40 mouse cellular contexts compared by ENCODE assay signal in the genomic region with DNA sequence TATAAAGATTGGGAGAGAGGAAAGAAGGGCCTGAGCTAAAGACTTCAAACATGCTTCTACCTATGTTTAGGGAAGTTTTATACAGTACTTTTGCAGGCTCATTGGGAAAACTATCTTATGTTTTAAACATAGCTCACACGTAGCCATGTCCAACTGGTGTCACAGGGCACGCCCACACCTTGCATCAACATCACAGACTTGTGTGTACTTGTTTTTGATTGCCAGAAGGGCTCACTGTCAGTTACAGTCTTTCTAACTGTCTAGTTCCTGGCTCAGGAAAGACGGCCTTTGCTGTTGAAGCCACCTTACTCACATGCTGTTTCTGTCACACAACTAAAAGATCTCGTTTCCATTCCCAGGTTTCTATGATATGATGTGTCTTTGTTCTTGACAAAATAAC. TPM values are rescaled to one million over a fixed set of nuclear protein-coding genes. Genes with fewer than 3 reads are reported as not detected.
"Had no signal": no experiment of that assay in that cellular context is flagged by ENCODE, and none has a peak within 500 bp of the region (broad histone marks: within the 10 kb centered on the region; RNA-seq: fewer than 3 reads in every experiment).

No protein-coding gene starts in this region.

- DNase-seq: cerebellum, adult 9-10 months; cerebellum, adult 9-11 months; cerebellum, postnatal 10 days; cerebellum, postnatal 14 days; cerebellum, postnatal 25 days; cerebellum, postnatal 36 days; embryo, embryonic 11 days; forebrain, postnatal 0 days; gastrocnemius, adult 2 months; gastrocnemius, postnatal 10 days; gastrocnemius, postnatal 14 days; gastrocnemius, postnatal 25 days; gastrocnemius, postnatal 36 days; heart, adult 11 months; heart, adult 18-20 months; heart, adult 2 months had no signal

RNA-seq across cellular contexts. Expression of a gene that starts 2.0 kb away (rescaled TPM):
- total RNA-seq: common myeloid progenitor, adult 5-6 weeks; forebrain, postnatal 0 days; gastrocnemius, adult 18-20 months; gastrocnemius, adult 2 months; gastrocnemius, adult 8-10 months; gastrocnemius, postnatal 10 days; gastrocnemius, postnatal 14 days; gastrocnemius, postnatal 25 days; gastrocnemius, postnatal 36 days; gastrocnemius, postnatal 4 days; granulocyte monocyte progenitor cell, adult 5-6 weeks; heart, adult 18-20 months; heart, adult 2 months; heart, adult 8-10 months had no signal
- polyA plus RNA-seq: cortical plate, adult 2 months; embryonic facial prominence, embryonic 10.5 days; embryonic facial prominence, embryonic 11.5 days; embryonic facial prominence, embryonic 12.5 days; embryonic facial prominence, embryonic 13.5 days; embryonic facial prominence, embryonic 14.5 days; embryonic facial prominence, embryonic 15.5 days; erythroblast, embryonic 14.5 days; forebrain, embryonic 10.5 days; forebrain, embryonic 11.5 days; forebrain, embryonic 12.5 days; forebrain, embryonic 13.5 days; forebrain, embryonic 14.5 days; forebrain, embryonic 15.5 days; forebrain, embryonic 16.5 days; forebrain, postnatal 0 days; frontal cortex, adult 2 months; heart, adult 2 months; heart, embryonic 10.5 days; heart, embryonic 11.5 days had no signal

RNA-seq across cellular contexts. Expression of a gene that starts 30.1 kb away (rescaled TPM):
- total RNA-seq: common myeloid progenitor, adult 5-6 weeks; gastrocnemius, adult 18-20 months; gastrocnemius, adult 2 months; gastrocnemius, adult 8-10 months; gastrocnemius, postnatal 10 days; gastrocnemius, postnatal 14 days; gastrocnemius, postnatal 25 days; gastrocnemius, postnatal 4 days; granulocyte monocyte progenitor cell, adult 5-6 weeks; heart, adult 18-20 months had no signal
- polyA plus RNA-seq: erythroblast, embryonic 14.5 days had no signal
